Mouse (Mus musculus) cerebellum, adult 18-20 months (tissue): ENCODE measurements around the gene Pou6f1.
"Not testable (repeated sequence)": the region's sequence is repeated elsewhere in the genome, so short reads cannot be mapped to it uniquely, and the experiment has no call there.

Experiments used
- DNase-seq, 2 experiments: peaks; one replicate each; pipeline ENCODE4 v3.0.0; 2021

Gene Pou6f1

DNA sequence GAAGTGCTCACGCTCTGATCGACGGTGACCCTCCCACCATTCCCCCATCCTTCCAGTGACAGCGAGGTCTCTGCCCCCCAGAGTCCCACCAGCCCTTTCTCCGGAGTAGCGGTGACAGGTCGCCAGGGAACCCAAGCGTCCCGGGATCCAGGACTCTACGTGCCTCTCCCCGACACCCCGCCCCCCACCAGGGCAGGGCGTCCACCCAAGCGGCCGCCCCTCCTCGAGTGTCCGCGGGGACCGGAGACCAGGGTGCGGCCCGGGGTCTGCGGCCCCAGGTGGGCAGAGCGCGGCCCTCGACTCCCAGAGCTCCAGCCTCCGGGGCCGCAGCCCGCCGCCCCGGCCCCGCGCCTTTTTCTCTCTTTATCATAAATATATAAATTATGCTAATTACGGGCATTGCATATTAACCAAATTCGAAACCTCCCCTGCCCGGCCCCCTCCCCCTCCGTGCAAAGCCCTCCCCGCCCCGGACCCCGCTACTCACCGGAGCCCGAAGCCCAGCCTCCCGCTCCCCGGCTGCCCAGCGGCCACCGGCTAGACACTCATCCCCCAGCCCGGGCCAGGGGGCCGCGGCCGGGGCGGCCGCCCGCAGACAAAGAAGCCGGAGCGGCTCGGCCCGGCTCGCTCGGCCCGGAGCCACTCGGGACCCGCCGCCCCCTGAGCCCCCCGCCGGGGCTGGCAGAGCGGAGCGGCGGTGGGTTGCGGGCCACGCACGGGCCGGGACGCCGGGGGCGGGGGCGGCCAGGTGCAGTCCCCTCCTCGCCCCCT is at the start of gene Pou6f1:
Pou6f1 (minus strand) TSS at position 709 of the 771 bp plus-strand sequence.
- DNase-seq: peak; percentile 59 to 72

DNA sequence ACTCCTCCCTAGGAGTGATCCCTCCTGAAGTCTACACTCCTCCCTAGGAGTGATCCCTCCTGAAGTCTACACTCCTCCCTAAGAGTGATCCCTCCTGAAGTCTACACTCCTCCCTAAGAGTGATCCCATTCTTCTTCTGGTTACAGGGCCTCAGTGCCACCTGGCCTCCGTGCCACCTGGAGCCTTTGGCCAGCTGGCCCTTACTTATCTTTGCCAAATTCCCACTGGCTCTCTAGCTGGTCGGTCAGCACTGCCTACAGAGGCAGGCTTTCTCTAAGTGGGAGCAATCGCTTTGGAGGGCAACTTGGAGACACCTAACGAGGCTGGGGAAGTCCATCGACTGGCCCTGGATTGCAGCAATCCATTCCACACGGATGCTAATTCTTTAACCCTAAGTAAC is 46.4 kb upstream of the Pou6f1 start:
- DNase-seq: peak; percentile 64 to 73

DNA sequence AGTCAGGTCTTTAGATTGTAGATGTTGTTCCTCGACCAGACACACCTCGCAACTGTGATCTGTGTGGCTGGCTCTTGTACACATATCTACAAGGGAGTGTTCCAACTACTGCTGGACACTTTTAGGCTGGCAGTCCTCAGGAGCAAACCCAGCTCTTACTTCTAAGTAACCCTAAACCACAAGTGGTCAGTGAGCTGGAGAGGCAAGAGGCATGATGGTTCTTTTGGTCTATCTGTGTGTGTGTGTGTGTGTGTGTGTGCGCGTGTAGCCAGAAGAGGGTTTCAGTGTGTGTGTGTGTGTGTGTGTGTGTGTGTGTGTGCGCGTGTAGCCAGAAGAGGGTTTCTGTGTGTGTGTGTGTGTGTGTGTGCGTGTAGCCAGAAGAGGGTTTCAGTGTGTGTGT is 42.7 kb upstream of the Pou6f1 start:
- no peak for DNase-seq

DNA sequence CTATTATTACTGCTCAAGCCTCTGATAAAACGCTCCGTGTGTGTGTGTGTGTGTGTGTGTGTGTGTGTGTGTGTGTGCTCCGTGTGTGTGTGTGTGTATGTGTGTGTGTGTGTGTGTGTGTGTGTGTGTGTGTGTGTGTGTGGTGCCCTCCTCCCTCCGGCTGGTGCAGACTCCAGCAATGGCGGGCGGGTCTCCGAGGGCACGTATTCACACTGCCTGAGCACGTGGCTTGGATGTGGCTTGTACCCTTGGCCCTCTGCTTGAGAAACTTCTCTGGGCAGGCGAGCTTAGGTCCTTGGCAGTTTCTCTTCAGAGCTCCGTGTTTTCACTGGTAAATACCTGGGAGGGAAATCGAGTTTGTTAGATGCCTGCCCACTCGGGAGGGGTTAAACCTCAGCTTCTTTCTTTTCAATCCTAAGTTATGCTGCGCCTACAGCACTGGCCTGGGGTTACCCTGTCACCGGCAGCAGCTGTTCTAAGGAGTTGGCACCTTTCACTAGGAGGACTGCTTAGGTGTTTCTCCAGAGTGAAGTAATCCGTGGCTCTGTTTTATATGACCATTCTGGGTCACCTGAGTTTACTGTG is 41.5 kb upstream of the Pou6f1 start:
- no peak for DNase-seq

DNA sequence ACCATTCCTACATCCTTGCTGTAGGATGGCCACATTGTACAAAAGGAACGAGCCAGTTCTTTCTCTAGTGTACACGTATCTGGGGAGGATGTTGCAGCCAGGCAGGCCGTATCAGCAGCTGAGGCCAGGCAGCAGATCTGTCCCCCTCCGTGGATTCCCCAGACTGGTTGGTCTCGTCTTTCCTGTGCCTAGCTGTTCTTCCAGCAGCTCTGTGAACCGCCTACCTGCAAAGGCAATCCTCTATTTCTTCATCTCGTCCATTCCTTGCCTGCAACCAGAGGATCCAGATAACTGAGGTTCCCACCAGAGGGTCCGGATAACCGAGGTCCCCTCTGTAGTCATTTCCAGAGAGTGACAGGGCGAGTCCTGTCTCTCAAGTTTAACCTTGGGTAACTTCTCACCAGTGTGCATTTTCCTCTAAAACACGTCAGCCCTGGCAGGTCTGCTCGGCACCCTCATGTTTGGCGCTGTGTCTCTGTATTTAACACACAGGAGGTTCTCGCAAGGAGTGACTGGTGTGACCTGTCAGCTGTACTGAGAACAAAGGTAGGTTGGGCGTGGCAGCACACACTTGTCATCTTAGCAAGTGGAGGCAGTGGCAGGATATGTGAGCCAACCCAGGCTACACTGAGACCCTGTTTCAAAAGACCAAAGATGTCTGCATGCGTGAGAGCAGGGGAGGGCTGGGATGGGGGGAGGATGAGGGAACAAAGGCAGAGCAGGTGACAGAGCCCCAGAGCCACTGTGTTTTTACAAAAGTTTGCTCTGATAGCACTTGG is 40.4 kb upstream of the Pou6f1 start:
- no peak for DNase-seq

DNA sequence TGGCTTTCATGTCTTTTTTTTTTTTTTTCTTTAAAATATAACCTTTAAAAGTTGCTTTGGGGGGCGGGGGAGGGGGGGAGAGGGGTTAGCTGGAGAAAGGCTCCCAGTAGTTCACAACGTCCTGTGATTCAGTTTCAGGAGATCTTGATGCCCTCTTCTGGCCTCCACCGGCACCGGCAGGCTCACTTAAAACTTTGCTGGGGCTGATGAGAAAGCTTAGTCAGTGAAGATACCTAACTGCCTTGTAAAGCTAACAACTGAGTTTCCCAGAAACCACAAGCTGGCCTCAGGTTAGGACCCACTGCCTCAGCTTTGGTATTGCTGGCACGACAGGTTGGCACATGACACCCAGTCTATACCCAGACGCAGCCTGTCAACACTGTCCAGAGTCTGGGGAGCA is 37.9 kb upstream of the Pou6f1 start:
- peak in 1 of 2 experiments; percentile 16 for DNase-seq

DNA sequence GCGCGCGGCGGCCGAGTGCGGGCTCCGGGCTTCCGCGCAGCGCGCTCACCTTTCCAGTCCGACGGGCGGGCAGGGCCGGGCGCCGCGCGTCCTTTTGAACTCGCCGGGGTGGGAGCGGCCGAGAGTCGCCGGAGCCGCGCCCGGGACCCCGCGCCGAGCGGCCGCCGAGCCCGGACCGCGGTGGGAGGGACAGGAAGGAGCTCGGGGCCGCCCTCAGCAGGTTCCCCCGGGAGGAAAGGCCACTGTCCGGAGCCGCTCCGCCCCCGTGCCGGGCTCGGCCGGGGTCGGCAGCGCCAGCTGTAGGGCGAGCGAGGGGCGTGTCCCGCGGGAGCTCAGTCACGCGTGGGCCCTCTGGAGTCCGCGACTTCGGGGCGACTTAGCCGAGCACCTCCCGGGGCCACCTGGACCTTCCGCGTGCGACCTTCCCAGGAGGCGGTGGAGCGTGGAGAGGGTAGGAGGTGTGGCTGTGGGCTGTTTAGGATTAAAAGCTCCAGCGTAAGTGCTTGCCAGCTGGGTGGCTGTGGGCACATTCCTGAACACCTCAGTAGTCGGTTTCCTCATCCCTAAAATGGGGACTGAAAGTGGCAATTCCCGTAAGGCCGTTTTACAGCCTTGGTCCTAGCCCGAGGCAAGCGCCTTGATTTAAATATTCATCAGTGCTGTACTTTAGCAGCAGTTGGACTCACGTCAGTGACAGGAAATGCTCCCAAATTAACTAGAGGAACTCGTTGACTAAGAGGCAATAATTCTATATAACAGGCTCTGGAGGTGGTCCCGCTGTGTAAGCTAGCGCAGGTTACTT is 37.1 kb upstream of the Pou6f1 start, which contains the start of gene Smagp:
Smagp (minus strand) TSS at position 241 of the 802 bp plus-strand sequence.
- DNase-seq: no peak

DNA sequence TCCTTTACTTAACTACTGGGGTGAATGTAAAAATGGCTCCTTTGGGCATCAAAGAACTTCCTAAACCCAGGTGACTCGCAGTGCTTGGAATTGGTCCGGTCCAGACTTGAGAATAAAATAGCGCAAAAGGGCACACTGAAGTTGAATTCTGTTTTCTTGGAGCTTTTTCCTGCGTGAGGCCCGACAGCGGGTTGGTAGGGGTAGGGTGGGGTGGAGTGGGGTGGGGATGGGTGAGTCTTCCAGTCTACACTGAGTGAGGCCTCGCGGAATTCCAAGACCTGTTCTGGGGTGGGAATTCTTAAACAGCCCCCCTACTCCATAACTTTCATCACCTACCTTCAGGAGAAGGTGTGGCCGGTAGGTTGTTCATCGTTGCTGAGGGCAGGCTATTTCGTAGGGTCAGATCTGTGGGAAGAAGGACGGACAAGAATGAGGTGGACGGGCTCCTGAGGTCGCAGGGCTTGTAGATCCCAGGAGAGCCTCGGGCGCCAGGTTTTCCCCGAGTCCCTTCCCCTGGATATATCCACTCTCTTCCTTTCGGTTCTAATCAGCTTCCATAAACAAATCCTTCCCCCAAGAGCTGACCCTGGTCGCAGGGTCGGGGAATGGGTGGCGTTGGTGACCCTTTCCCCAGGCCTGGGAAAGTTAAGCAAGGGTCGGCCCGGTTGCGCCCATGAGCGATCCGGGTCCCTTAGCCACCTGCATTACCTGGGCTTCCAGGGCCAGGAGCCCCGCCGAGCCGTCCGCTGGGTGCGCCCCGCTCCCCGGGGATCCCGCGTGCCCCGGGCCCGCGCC is 36.3 kb upstream of the Pou6f1 start:
- DNase-seq: no peak

DNA sequence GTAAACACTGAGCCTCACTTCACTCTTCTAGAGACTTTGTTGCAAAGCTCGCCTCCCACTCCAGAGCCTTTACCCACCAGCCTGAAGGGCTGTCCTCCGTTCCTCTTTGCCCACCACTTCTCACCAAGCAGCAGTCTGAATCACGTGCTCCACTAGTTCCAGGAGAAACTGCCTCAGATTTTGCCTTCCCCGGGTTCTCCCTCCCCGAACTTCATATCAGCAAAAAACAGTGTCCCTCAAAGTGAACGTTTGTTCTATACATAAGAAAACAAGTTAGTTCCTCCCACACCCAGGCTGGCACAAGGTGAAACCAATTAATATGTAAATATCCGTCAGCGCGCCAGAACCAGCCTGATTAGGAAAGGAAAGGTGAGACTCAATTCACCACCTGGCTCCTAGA is 35.5 kb upstream of the Pou6f1 start:
- DNase-seq: no peak

DNA sequence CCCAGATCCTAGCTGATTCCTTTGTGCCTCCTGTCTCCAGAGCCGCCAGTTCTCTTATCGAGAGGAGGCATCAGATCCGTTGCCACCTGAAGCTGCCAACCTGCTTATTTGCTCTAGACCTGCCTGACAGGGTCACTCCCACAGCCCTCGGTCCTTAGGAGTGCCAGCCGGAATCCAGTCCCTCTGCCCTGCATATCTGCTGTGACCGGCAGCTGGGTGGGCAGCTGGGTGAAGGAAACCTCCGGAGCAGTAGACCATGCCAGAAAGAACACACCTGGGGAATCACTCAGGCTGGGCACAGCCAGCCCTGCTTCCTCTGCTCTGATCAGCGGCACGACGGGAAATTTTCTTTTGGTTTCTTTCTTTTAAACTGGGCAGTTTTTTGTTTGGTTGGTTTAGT is 33.6 kb upstream of the Pou6f1 start:
- no peak for DNase-seq

DNA sequence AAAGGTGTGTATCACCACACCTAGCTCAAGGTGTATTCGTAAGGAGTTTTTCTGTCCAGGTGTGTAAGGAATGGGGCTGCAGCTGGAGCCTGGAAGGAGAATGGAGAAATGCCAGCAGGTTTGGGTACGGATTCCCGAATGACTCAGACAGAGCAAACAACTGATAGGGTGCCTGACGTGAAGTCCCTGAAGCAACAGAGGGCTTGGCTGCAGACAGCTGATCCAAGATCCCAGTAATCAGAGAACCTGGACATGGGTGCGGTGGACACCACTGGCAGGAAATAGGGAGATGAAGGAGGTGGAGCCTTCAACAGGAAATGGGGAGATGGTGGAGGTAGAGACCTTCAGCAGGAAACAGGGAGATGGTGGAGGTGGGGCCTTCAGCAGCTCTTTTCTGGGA is 32.5 kb upstream of the Pou6f1 start:
- DNase-seq: no peak

DNA sequence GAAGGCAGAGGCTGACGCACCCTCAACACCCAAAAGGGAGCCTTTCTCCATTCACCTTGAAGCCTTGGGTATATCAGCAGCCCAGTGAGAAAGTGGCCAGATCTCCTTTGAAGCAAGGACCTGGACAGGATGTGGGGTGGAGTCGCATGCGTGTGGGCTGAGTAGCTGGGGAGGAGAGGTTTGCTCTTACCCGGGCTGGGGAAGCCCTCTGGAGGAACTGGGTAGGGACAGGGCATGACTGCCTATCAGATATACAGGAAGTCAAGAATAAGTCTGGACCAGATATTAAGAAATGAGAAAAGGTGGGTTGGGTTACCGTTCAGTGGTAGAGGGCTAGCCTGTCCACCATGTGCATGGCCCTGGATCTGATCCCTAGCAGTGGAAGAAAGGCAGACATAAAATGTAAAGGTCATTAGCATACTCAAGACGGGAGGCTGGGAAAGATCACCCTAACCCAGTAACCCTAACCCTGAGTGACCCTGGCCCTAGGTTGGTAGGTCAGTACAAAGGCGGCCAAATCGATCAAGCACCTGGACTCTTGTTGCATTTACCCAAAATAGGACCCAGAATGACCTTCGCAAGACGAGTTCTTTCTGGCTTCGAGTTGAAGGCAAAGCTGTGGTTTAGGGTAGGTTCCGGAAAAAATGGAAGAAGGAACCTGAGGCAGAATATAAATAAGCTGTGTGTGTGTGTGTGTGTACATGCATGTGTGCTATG is 31.8 kb upstream of the Pou6f1 start:
- no peak for DNase-seq

DNA sequence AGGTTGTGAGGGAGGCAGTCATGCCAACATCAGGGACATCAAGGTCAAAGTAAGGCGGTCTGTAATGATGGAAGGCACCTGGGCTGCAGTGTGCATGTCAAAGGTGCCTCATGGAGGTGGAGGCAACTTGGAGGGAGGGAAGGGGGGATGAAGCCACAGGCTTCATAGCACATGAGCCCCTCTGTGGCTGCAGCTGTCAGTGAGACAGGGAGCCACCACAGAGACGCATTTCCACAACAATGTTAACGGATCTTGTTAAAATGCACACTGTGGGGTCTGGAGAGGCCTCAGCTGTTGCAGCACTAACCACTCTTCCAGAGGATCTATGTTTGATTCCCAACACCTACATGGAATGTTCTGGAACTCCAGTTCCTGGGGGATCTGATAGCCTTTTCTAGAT is 30.3 kb upstream of the Pou6f1 start:
- no peak for DNase-seq

DNA sequence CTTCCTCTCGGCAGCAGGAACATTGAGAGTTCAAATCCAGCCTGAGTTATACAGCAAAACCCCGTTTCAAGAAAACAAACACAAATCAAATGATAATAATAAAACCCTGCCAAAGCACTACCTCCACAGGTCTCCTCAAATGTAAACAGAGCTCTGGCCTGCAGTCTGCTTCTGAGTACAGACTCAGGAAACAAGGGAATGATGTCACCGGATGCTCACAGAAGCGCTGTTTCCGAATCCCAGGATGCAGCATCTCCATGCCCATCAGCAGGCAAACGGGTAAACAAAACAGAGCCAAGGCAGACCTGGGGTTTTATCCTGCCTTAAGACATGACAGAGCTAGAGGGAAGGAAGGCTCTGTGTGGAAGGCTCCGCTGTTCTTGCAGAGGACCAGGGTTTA is 29.0 kb upstream of the Pou6f1 start:
- DNase-seq: no peak

DNA sequence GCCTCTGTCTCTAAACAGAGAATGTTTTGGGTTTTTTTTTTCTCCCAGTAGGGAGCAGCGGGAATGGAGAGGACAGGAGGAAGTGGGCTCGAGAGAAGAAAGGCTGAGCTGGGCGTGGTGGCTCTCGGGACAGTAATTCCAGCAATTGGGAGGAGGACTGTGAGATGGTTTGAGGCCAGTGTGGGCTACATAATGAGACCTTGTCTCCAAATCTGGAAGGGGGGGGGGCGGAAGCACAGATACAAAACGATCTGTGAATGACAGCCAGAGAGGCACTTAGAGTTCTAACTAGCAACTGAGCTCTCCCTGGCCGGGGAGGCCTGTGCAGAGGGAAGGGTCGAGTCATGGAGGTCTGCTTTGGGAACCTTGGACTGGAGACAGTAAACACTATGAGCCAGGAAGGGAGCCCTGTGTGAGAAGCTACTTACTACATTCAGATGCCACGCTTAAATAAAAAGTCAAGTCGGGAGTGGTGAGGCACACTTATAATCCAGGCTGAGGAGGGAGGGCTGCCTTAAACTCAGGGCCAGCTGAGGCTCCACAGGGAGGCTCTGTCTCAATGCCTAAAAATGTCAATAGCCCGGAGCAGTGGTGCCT is 28.1 kb upstream of the Pou6f1 start:
- DNase-seq: no peak

DNA sequence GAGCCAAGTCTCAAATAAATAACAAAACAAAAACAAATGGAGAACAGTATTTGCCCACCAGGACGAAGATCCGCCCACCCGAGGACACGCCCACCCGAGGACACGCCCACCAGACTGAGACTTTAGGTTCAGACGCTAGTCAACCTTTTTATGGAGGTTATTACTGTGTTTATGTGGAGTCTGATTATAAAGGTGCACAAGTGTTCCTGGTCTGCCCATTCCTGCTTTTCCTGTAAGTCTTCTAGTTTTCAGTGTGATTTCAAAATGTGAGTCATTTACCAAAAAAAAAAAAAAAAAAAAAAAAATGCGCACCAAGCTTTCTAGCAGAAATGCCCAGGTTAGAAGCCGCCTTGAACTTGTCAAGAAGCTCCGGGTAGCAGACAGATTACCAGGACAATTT is 27.5 kb upstream of the Pou6f1 start:
- no peak for DNase-seq

DNA sequence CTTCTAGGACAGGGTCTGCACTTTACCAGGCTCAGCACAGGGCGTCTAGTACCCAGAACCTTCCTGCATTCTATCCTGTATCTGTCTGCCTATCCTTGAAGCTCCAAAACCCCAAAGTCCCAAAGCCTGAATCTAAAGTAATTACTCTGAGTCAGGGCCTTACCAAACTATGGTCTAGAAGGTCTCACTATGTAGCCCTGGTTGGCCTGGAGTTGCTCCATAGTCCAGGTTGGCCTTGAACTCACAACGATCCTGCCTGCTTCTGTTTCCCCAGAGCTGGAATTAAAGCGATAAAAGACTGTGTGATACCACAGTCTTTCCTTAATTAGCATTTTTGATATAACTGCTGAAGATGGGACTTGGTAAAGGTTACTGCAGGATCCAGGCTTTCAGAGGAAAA is 24.7 kb upstream of the Pou6f1 start:
- DNase-seq: no peak

DNA sequence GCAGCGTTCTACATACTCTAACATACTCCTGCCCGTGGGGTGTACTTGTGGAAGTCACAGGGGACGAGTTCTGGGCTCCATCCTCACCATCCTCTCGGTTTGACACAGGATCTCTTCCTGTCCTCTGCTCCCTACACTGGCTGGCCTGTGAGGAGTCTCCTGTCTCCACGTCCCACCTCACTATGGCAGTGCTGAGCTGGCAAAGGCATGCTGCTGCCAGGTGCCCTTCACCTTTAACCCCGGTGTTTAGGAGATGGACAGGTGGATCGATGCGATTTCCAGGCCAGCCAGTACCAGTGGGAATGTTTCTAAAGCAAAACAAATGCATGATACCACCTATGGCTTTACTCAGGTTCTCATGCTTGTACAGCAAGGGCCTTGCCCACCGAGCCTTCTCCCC is 24.0 kb upstream of the Pou6f1 start:
- no peak for DNase-seq

DNA sequence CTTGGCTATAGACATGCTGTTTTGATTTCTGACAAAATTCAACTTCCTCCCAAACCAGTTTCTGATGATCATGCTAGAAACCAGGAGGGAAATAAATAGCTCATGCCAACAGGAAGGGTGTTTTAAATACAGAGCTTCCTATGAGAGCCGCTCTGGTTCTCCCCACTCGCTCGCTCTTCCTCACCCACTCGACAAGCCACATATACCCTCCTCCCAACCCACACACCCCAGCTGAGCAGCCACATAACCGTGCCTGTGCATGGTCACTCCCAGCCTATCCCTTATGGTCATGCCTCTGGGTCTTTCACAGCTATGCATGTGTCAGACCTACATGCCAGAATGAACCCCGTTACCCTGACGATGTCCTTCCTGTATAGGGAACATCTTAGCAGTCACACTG is 22.4 kb upstream of the Pou6f1 start:
- no peak for DNase-seq

DNA sequence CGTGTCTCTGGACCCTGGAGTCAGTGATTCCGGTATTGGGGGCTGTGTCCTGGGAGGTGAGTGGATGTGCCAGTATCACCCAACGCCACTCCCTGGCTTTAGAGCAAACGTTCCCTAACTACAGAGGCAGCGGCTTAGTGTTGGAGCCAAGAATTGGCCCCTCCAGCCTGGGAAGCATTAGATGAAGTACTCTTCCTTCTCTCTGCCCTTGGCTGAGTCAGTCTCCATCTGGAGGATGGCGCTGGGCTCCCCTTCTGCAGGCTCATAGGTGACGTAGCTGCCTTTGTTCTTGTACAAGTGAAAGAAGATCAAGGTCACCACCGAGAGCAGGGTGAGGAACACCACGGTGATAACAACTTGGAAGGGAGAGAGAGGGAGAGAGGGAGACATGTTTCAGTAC is 21.9 kb upstream of the Pou6f1 start:
- not testable (repeated sequence) for DNase-seq

DNA sequence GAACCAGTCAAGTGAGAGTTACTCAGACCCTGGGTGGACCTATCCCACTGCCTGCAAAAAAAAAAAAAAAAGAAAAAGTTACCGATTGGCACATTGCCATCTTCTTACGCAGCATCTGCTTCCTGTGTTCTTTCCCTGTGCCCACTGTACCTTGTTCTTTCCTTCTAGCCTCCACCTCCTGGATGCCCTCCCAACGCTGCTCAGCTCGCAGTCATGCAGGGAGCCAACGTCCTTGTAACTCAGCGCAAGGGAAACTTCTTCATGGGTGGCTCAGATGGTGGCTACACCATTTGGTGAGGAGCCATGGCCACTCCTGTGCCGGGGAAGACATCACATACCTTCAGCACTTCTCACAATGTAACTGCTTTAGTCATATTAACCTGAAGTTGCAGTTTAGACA is 19.4 kb upstream of the Pou6f1 start:
- DNase-seq: no peak
